8 mouse cellular contexts compared by ENCODE assay signal in genomic region chr11:78261380-78262352, GRCm38 (mm10). TPM values are rescaled to one million over a fixed set of nuclear protein-coding genes. Genes with fewer than 3 reads are reported as not detected.
DNase-seq lines count a peak whose midpoint lies in the region; ATAC-seq and TF ChIP-seq lines count a peak whose summit lies in the region.

TSS of gene 2610507B11Rik (plus strand) at chr11:78261752.

- peak within 1 kb of the TSS; percentile 30 for H3ac ChIP-seq in myocyte (ENCODE audit: control insufficient read depth, insufficient read length)

- H3K27me3 ChIP-seq in heart, embryonic 11.5 days (ENCODE audit: control insufficient read depth, insufficient read depth, low read length), result no peaks in the 10 kb centered on the region
- peaks cover 7% of the 10 kb centered on the region; the same call in 1 of the 2 replicates for H3K27me3 ChIP-seq in kidney, embryonic 16.5 days (ENCODE audit: insufficient read depth, low read length)
- H3K27me3 ChIP-seq in liver, adult 2 months (ENCODE audit: control insufficient read depth, insufficient read depth, low read length), result no peaks in the 10 kb centered on the region
- H3K27me3 ChIP-seq in myocyte (ENCODE audit: control insufficient read depth, insufficient read depth, insufficient read length), result no peaks in the 10 kb centered on the region
- no peaks in the 10 kb centered on the region for H3K27me3 ChIP-seq in splenic B cell, adult 2 months (ENCODE audit: control insufficient read depth, insufficient read depth, low read length, poor library complexity, severe bottlenecking)

- H3K36me3 ChIP-seq in heart, embryonic 11.5 days (ENCODE audit: control insufficient read depth, insufficient read depth, low read length), result peaks cover 17% of the 10 kb centered on the region
- H3K36me3 ChIP-seq in kidney, embryonic 16.5 days (ENCODE audit: insufficient read depth, low read length), result peaks cover 32% of the 10 kb centered on the region
- peaks cover 28% of the 10 kb centered on the region for H3K36me3 ChIP-seq in liver, adult 2 months (ENCODE audit: control insufficient read depth, insufficient read depth, low read length)
- H3K36me3 ChIP-seq in myocyte (ENCODE audit: control insufficient read depth, insufficient read depth), result peaks cover 26% of the 10 kb centered on the region
- peaks cover 7% of the 10 kb centered on the region; the same call in 1 of the 2 replicates for H3K36me3 ChIP-seq in splenic B cell, adult 2 months (ENCODE audit: control insufficient read depth, insufficient read depth, low read length, poor library complexity, severe bottlenecking)

- ATAC-seq in erythroblast, adult 5-6 weeks (replicated peaks; ENCODE audit: low FRiP score, poor library complexity, severe bottlenecking), result peak; percentile 89
- peak; percentile 95 for ATAC-seq in heart, embryonic 11.5 days (replicated peaks; ENCODE audit: insufficient number of reproducible peaks, low FRiP score, low TSS enrichment)
- ATAC-seq in kidney, embryonic 16.5 days (ENCODE audit: low FRiP score, low TSS enrichment), result peak; percentile 97

- TF ChIP-seq POLR2A in liver, adult 2 months (IDR thresholded peaks at IDR 0.05; ENCODE audit: extremely low read depth, insufficient read depth, low read length), result peak; percentile 74; the same call in 1 of the 2 replicates
- TF ChIP-seq POLR2A in myocyte (IDR thresholded peaks at IDR 0.05; ENCODE audit: insufficient read length, low read depth), result peak; percentile 82

- H3K79me2 ChIP-seq in liver, adult 2 months (ENCODE audit: control insufficient read depth, insufficient read depth, low read length), result peaks cover 7% of the 10 kb centered on the region; the same call in 1 of the 2 replicates
- H3K79me2 ChIP-seq in myocyte (ENCODE audit: control insufficient read depth, insufficient read depth), result peaks cover 15% of the 10 kb centered on the region

- TF ChIP-seq CTCF in liver, adult 2 months (IDR thresholded peaks at IDR 0.05; ENCODE audit: low read depth, low read length), result no peak

- no peaks in the 10 kb centered on the region for H3K9me3 ChIP-seq in heart, embryonic 11.5 days (replicated peaks; ENCODE audit: control insufficient read depth, low read length)
- no peaks in the 10 kb centered on the region for H3K9me3 ChIP-seq in kidney, embryonic 16.5 days (ENCODE audit: low read length)

- peak within 1 kb of the TSS; percentile 85 for H3K27ac ChIP-seq in heart, embryonic 11.5 days (ENCODE audit: low read depth, low read length)
- H3K27ac ChIP-seq in kidney, embryonic 16.5 days (ENCODE audit: low read length), result peak within 1 kb of the TSS; percentile 92
- peak within 1 kb of the TSS; percentile 53 for H3K27ac ChIP-seq in liver, adult 2 months (replicated peaks; ENCODE audit: insufficient read depth, low read depth, low read length)

- peaks cover 5% of the 10 kb centered on the region; the same call in 1 of the 2 replicates for H3K4me1 ChIP-seq in heart, embryonic 11.5 days (ENCODE audit: control insufficient read depth, insufficient read depth, low read length)
- peaks cover 15% of the 10 kb centered on the region for H3K4me1 ChIP-seq in kidney, embryonic 16.5 days (ENCODE audit: insufficient read depth, low read length)
- H3K4me1 ChIP-seq in liver, adult 2 months (ENCODE audit: control insufficient read depth, insufficient read depth, low read length), result no peaks in the 10 kb centered on the region

- peak within 1 kb of the TSS; percentile 86 for H3K9ac ChIP-seq in heart, embryonic 11.5 days (ENCODE audit: low read depth, low read length)
- peak within 1 kb of the TSS; percentile 86 for H3K9ac ChIP-seq in kidney, embryonic 16.5 days (replicated peaks; ENCODE audit: low read length)
- peak within 1 kb of the TSS; percentile 84 for H3K9ac ChIP-seq in liver, adult 2 months (ENCODE audit: low read depth, low read length)

- H3K4me3 ChIP-seq in heart, embryonic 11.5 days (ENCODE audit: low read depth, low read length), result peak within 1 kb of the TSS; percentile 88
- H3K4me3 ChIP-seq in kidney, embryonic 16.5 days (ENCODE audit: low read length), result peak within 1 kb of the TSS; percentile 88
- peak within 1 kb of the TSS; percentile 85 for H3K4me3 ChIP-seq in liver, adult 2 months (ENCODE audit: insufficient read depth, low read depth, low read length)
- H3K4me3 ChIP-seq in myocyte, result peak within 1 kb of the TSS; percentile 91

- under 1% methylated on average over 111 of the region's 115 CpGs for WGBS in heart, embryonic 11.5 days (ENCODE audit: insufficient replicate concordance)
- WGBS in kidney, embryonic 16.5 days, result under 1% methylated on average over 97 of the region's 115 CpGs
- under 1% methylated on average over 101 of the region's 115 CpGs for WGBS in liver, adult 2 months

- peak within 1 kb of the TSS; percentile 74 for H3K4me2 ChIP-seq in heart, embryonic 11.5 days
- peak within 1 kb of the TSS; percentile 72 for H3K4me2 ChIP-seq in kidney, embryonic 16.5 days (replicated peaks; ENCODE audit: low read depth, low read length)
- peak within 1 kb of the TSS; percentile 79 for H3K4me2 ChIP-seq in myocyte (ENCODE audit: low read depth)

- DNase-seq in B cell, adult 2 months, result peak; percentile 93 to 95
- DNase-seq in brain, adult 2 months (ENCODE audit: low read depth, low spot score), result peak; percentile 98
- DNase-seq in liver, adult 2 months (ENCODE audit: extremely low read depth, low read depth, low spot score), result peak; percentile 77
- peak; percentile 97 for DNase-seq in splenic B cell, adult 2 months (ENCODE audit: low read depth, low spot score)

TF ChIP-seq in myocyte, 11 proteins besides CTCF, POLR2A, EP300 and RAD21:
- TF ChIP-seq MYOG (IDR thresholded peaks at IDR 0.05; ENCODE audit: control insufficient read depth in 1 of 3, insufficient read depth in 1 of 3, insufficient read length in 2 of 3, low read depth in 2 of 3) (peak in 1 of 3 experiments; percentile 16), TCF3 (IDR thresholded peaks at IDR 0.05; ENCODE audit: insufficient read length, low read depth) (no peak), POLR2AphosphoS2 (IDR thresholded peaks at IDR 0.05; ENCODE audit: insufficient read length, low read depth) (peak; percentile 71), MYOD1 (IDR thresholded peaks at IDR 0.05; ENCODE audit: control insufficient read depth in 1 of 3, insufficient read length in 2 of 3, low read depth in 2 of 3) (peak in 1 of 3 experiments; percentile 7), TCF12 (IDR thresholded peaks at IDR 0.05; ENCODE audit: insufficient read depth, poor library complexity, severe bottlenecking) (no peak)

RNA-seq across cellular contexts. Expression of gene 2610507B11Rik, which starts in this region (rescaled TPM):
- total RNA-seq in erythroblast, adult 5-6 weeks (2015; ENCODE audit: low replicate concordance), result 17.3 and 36.3 TPM in 2 replicates
- total RNA-seq in erythroblast, adult 5-6 weeks (2017; ENCODE audit: low replicate concordance), result 23.6 and 33.3 TPM in 2 replicates
- polyA plus RNA-seq in heart, embryonic 11.5 days (2014; fragmentation: Nextera tagmentation; extraction: Ambion mirVana), result 69.4 and 86.5 TPM in 2 replicates
- 69.8 and 78.7 TPM in 2 replicates for polyA plus RNA-seq in kidney, embryonic 16.5 days (2015; fragmentation: Nextera tagmentation; extraction: Ambion mirVana)
- 66.7 and 68.6 TPM in 2 replicates for total RNA-seq in liver, adult 2 months (2014; rRNA removed)
- polyA plus RNA-seq in liver, adult 2 months (2012; rRNA removed), result 42.5 and 43.6 TPM in 2 replicates
- polyA plus RNA-seq in myocyte (2012; fragmentation: generic; extraction: Trizol), result 65.8 TPM

Comparison
In these comparisons a context has a peak if more than half of its experiments do, and no peak if none do; other contexts are left out.
1. Peak in every context shown above with its lines: DNase-seq, ATAC-seq, H3K4me3 ChIP-seq and H3K27ac ChIP-seq.